Mouse (Mus musculus) CH12.LX (cell line): ENCODE measurements around the gene Amotl1. TPM values are rescaled to one million over a fixed set of nuclear protein-coding genes. Genes with fewer than 3 reads are reported as not detected.

Experiments
- DNase-seq: peaks from one replicate; pipeline ENCODE4 v3.0.0-alpha.2; 2013; ENCODE audit errors: extremely low read depth
- H3K27ac ChIP-seq: 2 replicates; pipeline ENCODE4 v1.5.1; 2012; ENCODE audit warnings: low read depth, mild to moderate bottlenecking, control low read depth, moderate library complexity; ENCODE audit not compliant: insufficient read depth
- H3K27me3 ChIP-seq: replicated peaks from 2 replicates; pipeline ENCODE3; 2012; ENCODE audit warnings: inconsistent platforms
- H3K36me3 ChIP-seq, 2 experiments: replicated peaks in 1 of 2; 2 replicates each; pipeline versions ENCODE3 to v1.6.1; 2012; ENCODE audit warnings: inconsistent platforms in 1 of 2, low read length in 1 of 2, mild to moderate bottlenecking in 1 of 2, mixed read lengths in 1 of 2, moderate library complexity in 1 of 2; ENCODE audit not compliant: control insufficient read depth in 1 of 2, insufficient read depth in 1 of 2
- H3K4me1 ChIP-seq, 2 experiments: 2 replicates each; pipeline ENCODE4 v1.6.1; 2012; ENCODE audit warnings: inconsistent platforms in 1 of 2, moderate library complexity in 1 of 2; ENCODE audit not compliant: insufficient read depth in 2 of 2, control insufficient read depth in 1 of 2
- H3K4me2 ChIP-seq: 2 replicates; pipeline ENCODE4 v1.6.1; 2012; ENCODE audit warnings: low read depth, mild to moderate bottlenecking, control low read depth; ENCODE audit not compliant: poor library complexity, insufficient read depth, severe bottlenecking
- H3K4me3 ChIP-seq, 3 experiments: fragments of 150-350 bp in 1 of 3; sonication (generic) in 1 of 3; replicated peaks in 1 of 3; 2 replicates each; pipeline versions ENCODE3 to v1.5.1; 2011 to 2012; ENCODE audit warnings: low read depth in 2 of 3, low read length in 2 of 3, mild to moderate bottlenecking in 2 of 3, moderate library complexity in 2 of 3, control low read depth in 1 of 3, improper control_type of control experiment in 1 of 3, inconsistent platforms in 1 of 3, mixed read lengths in 1 of 3; ENCODE audit not compliant: poor library complexity in 1 of 3
- H3K79me2 ChIP-seq: replicated peaks from 2 replicates; pipeline ENCODE4 v1.6.1; 2012; ENCODE audit warnings: mild to moderate bottlenecking, moderate library complexity; ENCODE audit not compliant: control insufficient read depth, poor library complexity, insufficient read depth, severe bottlenecking; ENCODE audit errors: extremely low read depth
- H3K9ac ChIP-seq: 2 replicates; pipeline ENCODE4 v1.6.1; 2012; ENCODE audit warnings: low read depth, mild to moderate bottlenecking, control low read depth, moderate library complexity; ENCODE audit not compliant: insufficient read depth
- H3K9me3 ChIP-seq: replicated peaks from 2 replicates; pipeline ENCODE3; 2012; ENCODE audit warnings: low read length, inconsistent platforms, mixed read lengths
- BHLHE40 ChIP-seq: IDR thresholded peaks from 2 replicates; pipeline ENCODE4 v1.6.1; 2011; ENCODE audit warnings: mild to moderate bottlenecking, low read depth, low read length, improper control_type of control experiment
- CTCF ChIP-seq, 2 experiments: IDR thresholded peaks in 1 of 2; conservative IDR thresholded peaks in 1 of 2; 2 replicates each; pipeline ENCODE4 v1.5.1; 2011 to 2012; ENCODE audit warnings: low read depth in 2 of 2, low read length in 2 of 2, improper control_type of control experiment in 1 of 2, inconsistent platforms in 1 of 2, mild to moderate bottlenecking in 1 of 2, moderate library complexity in 1 of 2
- E2F4 ChIP-seq: IDR thresholded peaks from 2 replicates; pipeline ENCODE4 v1.6.1; 2011; ENCODE audit warnings: low read depth, low read length, improper control_type of control experiment; ENCODE audit not compliant: insufficient replicate concordance
- EP300 ChIP-seq: IDR thresholded peaks from 2 replicates; pipeline ENCODE4 v1.6.1; 2011; ENCODE audit warnings: low read length, improper control_type of control experiment
- HCFC1 ChIP-seq: IDR thresholded peaks from 2 replicates; pipeline ENCODE4 v1.6.1; 2012; ENCODE audit warnings: low read depth, mild to moderate bottlenecking, inconsistent platforms, low read length, improper control_type of control experiment
- JUND ChIP-seq: conservative IDR thresholded peaks from 2 replicates; pipeline ENCODE4 v1.6.1; 2011; ENCODE audit warnings: low read depth, low read length, improper control_type of control experiment
- KAT2A ChIP-seq: IDR thresholded peaks from 2 replicates; pipeline ENCODE4 v1.6.1; 2012; ENCODE audit warnings: low read length, improper control_type of control experiment, inconsistent platforms; ENCODE audit not compliant: insufficient replicate concordance
- MAX ChIP-seq: IDR thresholded peaks from 2 replicates; pipeline ENCODE4 v1.6.1; 2011; ENCODE audit warnings: low read length, improper control_type of control experiment
- MAZ ChIP-seq: IDR thresholded peaks from 2 replicates; pipeline ENCODE4 v1.6.1; 2012; ENCODE audit warnings: low read depth, mild to moderate bottlenecking, inconsistent platforms, low read length, improper control_type of control experiment, moderate library complexity
- MEF2A ChIP-seq: IDR thresholded peaks from 2 replicates; pipeline ENCODE4 v1.6.1; 2014; ENCODE audit warnings: low read depth, mild to moderate bottlenecking, inconsistent platforms, low read length, improper control_type of control experiment, borderline replicate concordance
- MXI1 ChIP-seq: IDR thresholded peaks from 2 replicates; pipeline ENCODE4 v1.6.1; 2011; ENCODE audit warnings: mild to moderate bottlenecking, low read depth, low read length, improper control_type of control experiment
- MYC ChIP-seq: IDR thresholded peaks from 2 replicates; pipeline ENCODE4 v1.6.1; 2011; ENCODE audit warnings: low read depth, mild to moderate bottlenecking, improper control_type of control experiment, low read length
- NRF1 ChIP-seq: IDR thresholded peaks from 2 replicates; pipeline ENCODE4 v1.6.1; 2014; ENCODE audit warnings: low read depth, mild to moderate bottlenecking, inconsistent platforms, low read length, improper control_type of control experiment, moderate library complexity
- PAX5 ChIP-seq: IDR thresholded peaks from 2 replicates; pipeline ENCODE4 v1.6.1; 2012; ENCODE audit warnings: low read length, inconsistent platforms, mixed read lengths
- POLR2AphosphoS2 ChIP-seq: IDR thresholded peaks from 2 replicates; pipeline ENCODE4 v1.6.1; 2011; ENCODE audit warnings: low read depth, low read length, improper control_type of control experiment
- RAD21 ChIP-seq: IDR thresholded peaks from 2 replicates; pipeline ENCODE4 v1.6.1; 2011; ENCODE audit warnings: low read depth, mild to moderate bottlenecking, low read length, improper control_type of control experiment, moderate library complexity
- RCOR1 ChIP-seq: conservative IDR thresholded peaks from 2 replicates; pipeline ENCODE4 v1.6.1; 2012; ENCODE audit warnings: low read depth, mild to moderate bottlenecking, inconsistent platforms, low read length, improper control_type of control experiment
- TCF12 ChIP-seq: IDR thresholded peaks from 2 replicates; pipeline ENCODE4 v1.6.1; 2014; ENCODE audit warnings: low read depth, mild to moderate bottlenecking, inconsistent platforms, low read length, improper control_type of control experiment
- UBTF ChIP-seq: IDR thresholded peaks from 2 replicates; pipeline ENCODE4 v1.6.1; 2012; ENCODE audit warnings: low read depth, mild to moderate bottlenecking, inconsistent platforms, low read length, improper control_type of control experiment, moderate library complexity
- USF1 ChIP-seq: IDR thresholded peaks from 2 replicates; pipeline ENCODE4 v1.6.1; 2014; ENCODE audit warnings: low read depth, mild to moderate bottlenecking, inconsistent platforms, low read length, improper control_type of control experiment
- USF2 ChIP-seq: conservative IDR thresholded peaks from 2 replicates; pipeline ENCODE4 v1.6.1; 2011; ENCODE audit warnings: low read depth, low read length, improper control_type of control experiment
- ZC3H11A ChIP-seq: IDR thresholded peaks from 2 replicates; pipeline ENCODE4 v1.6.1; 2012; ENCODE audit warnings: low read depth, mild to moderate bottlenecking, inconsistent platforms, low read length, improper control_type of control experiment
- ZKSCAN1 ChIP-seq: IDR thresholded peaks from 2 replicates; pipeline ENCODE4 v1.6.1; 2012; ENCODE audit warnings: low read depth, inconsistent platforms, low read length, improper control_type of control experiment, borderline replicate concordance
- ZMIZ1 ChIP-seq: IDR thresholded peaks from 2 replicates; pipeline ENCODE4 v1.6.1; 2012; ENCODE audit warnings: low read depth, mild to moderate bottlenecking, inconsistent platforms, low read length, improper control_type of control experiment
- ZNF384 ChIP-seq: IDR thresholded peaks from 2 replicates; pipeline ENCODE4 v1.6.1; 2012; ENCODE audit warnings: low read depth, low read length, improper control_type of control experiment, inconsistent platforms
- dilution Hi-C: fragments of 300-500 bp; cut with MboI; formaldehyde crosslinking; loops from 2 replicates; pipeline ENCODE4 v1.14.3; 2020; ENCODE audit warnings: low sequenced_read_pairs; ENCODE audit not compliant: extremely low pct_unique_long_range_greater_than_20kb, extremely low pct_ligation_motif_present
- in situ Hi-C: fragments of 300-500 bp; cut with MboI; formaldehyde crosslinking; loops from 3 replicates; pipeline ENCODE4 v1.14.3; 2019; ENCODE audit warnings: low sequenced_read_pairs, low pct_ligation_motif_present, low pct_unique_long_range_greater_than_20kb, mixed read lengths
- polyA plus RNA-seq: library from polyadenylated mRNA; unstranded; fragments of >175 nt; gene quantifications from 2 replicates; pipeline ENCODE4 v1.2.1, GENCODE M21; 2012; ENCODE audit warnings: low read depth; ENCODE audit not compliant: insufficient read length
- total RNA-seq, 2 experiments: library from RNA; depleted of rRNA; stranded (reverse); fragments of 300-350 nt in 1 of 2; fragments of >200 nt in 1 of 2; gene quantifications; 2 replicates each; pipeline ENCODE4 v1.2.3; 2012 to 2014

Amotl1 gene
- total and polyA plus RNA-seq, 3 experiments, result 0.93 to 2.7 (median 1.2) TPM

DNA sequence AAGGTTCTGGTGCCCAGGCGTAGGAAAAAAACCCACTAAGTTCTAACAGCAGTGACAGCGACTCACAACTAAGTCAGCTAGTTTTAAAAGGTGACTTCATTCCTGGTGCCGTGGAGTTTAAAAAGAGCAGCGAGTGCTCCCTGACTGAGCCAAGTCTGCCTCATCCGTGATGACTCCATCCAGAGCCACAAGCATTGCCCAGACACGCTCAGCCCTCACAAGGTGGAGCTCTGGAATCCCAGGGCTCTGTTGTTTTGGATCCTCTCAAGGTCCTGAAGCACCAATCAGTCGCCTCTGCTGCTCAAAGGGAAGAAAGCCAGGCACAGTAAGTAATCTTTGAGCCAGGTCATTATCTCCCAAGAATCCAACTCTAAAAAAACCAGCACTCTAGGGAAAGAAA is 18.0 kb upstream of the Amotl1 start:
- Histone ChIP-seq H3K27ac (no peak overlapping the region), H3K79me2 (no peaks in the 10 kb centered on the region), H3K4me1 (peaks cover 0 to 2% of the 10 kb centered on the region in 2 experiments; a peak in 2 of 4 replicates), H3K9me3 (no peaks in the 10 kb centered on the region), H3K4me3 (no peak overlapping the region), H3K27me3 (no peaks in the 10 kb centered on the region), H3K36me3 (no peaks in the 10 kb centered on the region), H3K9ac (no peak overlapping the region), H3K4me2 (no peak overlapping the region; the same call in 1 of the 2 replicates)
- TF ChIP-seq NRF1 (no peak), ZNF384 (no peak), USF2 (no peak), ZC3H11A (no peak), MAX (no peak), MXI1 (no peak), ZKSCAN1 (no peak), JUND (no peak), MYC (no peak), CTCF (conservative IDR thresholded peaks at IDR 0.05 in 1 of 2, IDR thresholded peaks at IDR 0.05 in 1 of 2; ENCODE audit: low read depth in 2 of 2, low read length in 2 of 2) (no peak), MEF2A (no peak), POLR2AphosphoS2 (no peak), MAZ (no peak), EP300 (no peak), E2F4 (no peak), BHLHE40 (no peak), PAX5 (no peak), UBTF (no peak), TCF12 (no peak)
- in situ Hi-C loops (no loop called here), dilution Hi-C loops (no loop called here)
- no peak for DNase-seq

DNA sequence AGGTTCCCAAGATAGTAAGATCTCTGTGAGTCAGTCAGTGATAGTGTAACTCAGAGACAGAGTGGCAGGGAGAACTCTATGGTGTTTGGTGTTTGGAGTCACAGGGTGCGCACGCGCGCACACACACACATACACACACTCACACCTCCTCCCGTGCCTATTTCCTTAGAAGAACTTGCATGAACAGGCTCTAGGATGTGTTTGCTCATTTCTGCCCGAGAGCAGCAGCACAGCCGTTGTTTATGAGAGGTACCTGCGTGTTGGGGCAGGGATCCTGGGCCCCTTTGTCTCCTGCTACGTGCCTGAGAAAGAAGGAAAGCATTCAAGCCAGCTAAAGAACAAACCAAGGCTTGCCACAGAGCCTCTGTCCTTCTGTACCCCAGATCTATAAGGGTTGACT is 17.3 kb upstream of the Amotl1 start:
- Histone ChIP-seq H3K27me3 (no peaks in the 10 kb centered on the region), H3K4me1 (peaks cover 0 to 5% of the 10 kb centered on the region in 2 experiments; a peak in 2 of 4 replicates), H3K27ac (no peak overlapping the region), H3K9me3 (no peaks in the 10 kb centered on the region), H3K9ac (no peak overlapping the region), H3K4me3 (no peak overlapping the region), H3K4me2 (no peak overlapping the region), H3K79me2 (no peaks in the 10 kb centered on the region), H3K36me3 (no peaks in the 10 kb centered on the region)
- dilution Hi-C loops, result no loop called here
- TF ChIP-seq RCOR1, result no peak
- no peak for TF ChIP-seq ZMIZ1
- no peak for TF ChIP-seq MAZ
- TF ChIP-seq KAT2A, result no peak
- no peak for TF ChIP-seq USF1
- no peak for TF ChIP-seq NRF1
- TF ChIP-seq MEF2A, result no peak
- no peak for TF ChIP-seq BHLHE40
- no peak for TF ChIP-seq POLR2AphosphoS2
- no peak for TF ChIP-seq PAX5
- no peak for TF ChIP-seq TCF12
- no peak for TF ChIP-seq HCFC1
- no peak for TF ChIP-seq RAD21
- no peak for TF ChIP-seq ZNF384
- in situ Hi-C loops, result no loop called here
- no peak for DNase-seq
